Mouse (Mus musculus) gastrocnemius, postnatal 36 days (tissue): ENCODE results near the gene 1700013H16Rik. TPM values are rescaled to one million over a fixed set of nuclear protein-coding genes. Genes with fewer than 3 reads are reported as not detected.
"Not testable (repeated sequence)": the region's sequence is repeated elsewhere in the genome, so short reads cannot be mapped to it uniquely, and the experiment has no call there.

Experiments used
- DNase-seq, 2 experiments: peaks; one replicate each; pipeline ENCODE4 v3.0.0; 2022
- intact Hi-C: fragments of 180-260 bp; cut with DNase I; formaldehyde crosslinking; loops from one replicate; pipeline ENCODE4 v1.15.1; 2025
- long read RNA-seq, 2 experiments: library from polyadenylated mRNA; stranded (forward); transcript quantifications; one replicate each; pipeline ENCODE4 v2.0.0; 2021
- total RNA-seq, 2 experiments: library from RNA; stranded (reverse); gene quantifications; 2 replicates each; pipeline ENCODE4 v1.2.3; 2021

1700013H16Rik gene
- total RNA-seq = not detected
- long read RNA-seq, experiment 1 = 0 reads
- long read RNA-seq, experiment 2 = 0 reads

- no peak for DNase-seq
- intact Hi-C loops = no loop called here
Observed at GRCm38 (mm10) chrX:53757736-53758135, at the start of gene 1700013H16Rik. 1700013H16Rik (minus strand) TSS chrX:53757831.

GRCm38 (mm10) chrX:53799074-53799473 lies 41.4 kb upstream of the 1700013H16Rik start:
- DNase-seq = no peak
- intact Hi-C loops = no loop called here

- DNase-seq, intact Hi-C loops: not testable (repeated sequence)
Observed at GRCm38 (mm10) chrX:53797519-53797918, 39.9 kb upstream of the 1700013H16Rik start, which contains the start of gene Xlr. Xlr (minus strand) TSS chrX:53797706.

GRCm38 (mm10) chrX:53776276-53776675 lies 18.6 kb upstream of the 1700013H16Rik start, which contains the start of gene Zfp36l3:
Zfp36l3 (minus strand) TSS chrX:53776394.
- DNase-seq = no peak
- intact Hi-C loops = no loop called here

GRCm38 (mm10) chrX:53752851-53753250 lies 4.8 kb downstream of the 1700013H16Rik start:
- no peak for DNase-seq
- intact Hi-C loops = no loop called here

- intact Hi-C loops = no loop called here
Observed at GRCm38 (mm10) chrX:53728967-53729366, 28.7 kb downstream of the 1700013H16Rik start.

GRCm38 (mm10) chrX:53724596-53724995 lies 33.0 kb downstream of the 1700013H16Rik start, which contains the start of gene 4930502E18Rik:
4930502E18Rik (plus strand) TSS chrX:53724826.
- no peak for DNase-seq
- intact Hi-C loops = no loop called here

More at GRCm38 (mm10) chrX:53728967-53729366, 28.7 kb downstream of the 1700013H16Rik start:
- no peak for DNase-seq

- peak in 1 of 2 experiments; percentile 18 for DNase-seq
- intact Hi-C loops = no loop called here
Observed at GRCm38 (mm10) chrX:53716323-53717182, 41.1 kb downstream of the 1700013H16Rik start.

GRCm38 (mm10) chrX:53715942-53716322 lies 41.7 kb downstream of the 1700013H16Rik start:
- intact Hi-C loops = no loop called here
- DNase-seq = no peak

- DNase-seq = no peak
- intact Hi-C loops = no loop called here
Observed at GRCm38 (mm10) chrX:53702673-53703072, 55.0 kb downstream of the 1700013H16Rik start.

- no peak for DNase-seq
- intact Hi-C loops = no loop called here
Observed at GRCm38 (mm10) chrX:53699225-53699624, 58.4 kb downstream of the 1700013H16Rik start.

GRCm38 (mm10) chrX:53694008-53694777 lies 63.4 kb downstream of the 1700013H16Rik start:
- intact Hi-C loops = no loop called here
- no peak for DNase-seq

GRCm38 (mm10) chrX:53693141-53693540 lies 64.5 kb downstream of the 1700013H16Rik start:
- intact Hi-C loops = no loop called here

More at GRCm38 (mm10) chrX:53693141-53693540, 64.5 kb downstream of the 1700013H16Rik start:
- DNase-seq = no peak

Other genes with a start within 250 kb of the 1700013H16Rik start
- gene Rtl8c, start 149.8 kb downstream of the 1700013H16Rik start, total RNA-seq = 1 to 10 TPM; 3.1 to 5.0 TPM
- not detected for gene Gm14597, start 148.9 kb downstream of the 1700013H16Rik start, total RNA-seq
- 10 to 100 TPM; 63.6 to 70.8 TPM for gene Rtl8a, start 114.1 kb downstream of the 1700013H16Rik start, total RNA-seq
- gene Rtl8b, start 87.4 kb downstream of the 1700013H16Rik start, total RNA-seq = 10 to 100 TPM; 57.8 to 62.1 TPM
- gene 4930502E18Rik, start 33.0 kb downstream of the 1700013H16Rik start, total RNA-seq = not detected
- not detected for gene Zfp36l3, start 18.6 kb upstream of the 1700013H16Rik start, total RNA-seq
- gene Xlr, start 39.9 kb upstream of the 1700013H16Rik start, total RNA-seq = under 1 TPM in 1 of 2 experiments, not detected in 1; 0.36 TPM